Mouse (Mus musculus) hematopoietic stem cell, adult 5-6 weeks (primary cell): Measurements from ENCODE around the gene Vps36. TPM values are rescaled to one million over a fixed set of nuclear protein-coding genes. Genes with fewer than 3 reads are reported as not detected.

Experiments used
- ATAC-seq, 2 experiments: fragments of 125-278 bp in 1 of 2; replicated peaks in 1 of 2; 2 replicates each; pipeline ENCODE4 v1.8.0; 2016 to 2017; ENCODE audit warnings: inconsistent platforms in 2 of 2, mild to moderate bottlenecking in 2 of 2, moderate number of reproducible peaks in 2 of 2, low read depth in 1 of 2, moderate TSS enrichment in 1 of 2; ENCODE audit not compliant: low FRiP score in 2 of 2, poor library complexity in 2 of 2, severe bottlenecking in 2 of 2, insufficient read depth in 1 of 2, low TSS enrichment in 1 of 2
- total RNA-seq: library from RNA; stranded (forward); fragments of 172-1452, 232-1000 nt; gene quantifications from 2 replicates; pipeline ENCODE4 v1.2.3, GENCODE M21; 2017

Gene Vps36
- total RNA-seq, 1 experiment from 2014 or later = 68.1 TPM

DNA sequence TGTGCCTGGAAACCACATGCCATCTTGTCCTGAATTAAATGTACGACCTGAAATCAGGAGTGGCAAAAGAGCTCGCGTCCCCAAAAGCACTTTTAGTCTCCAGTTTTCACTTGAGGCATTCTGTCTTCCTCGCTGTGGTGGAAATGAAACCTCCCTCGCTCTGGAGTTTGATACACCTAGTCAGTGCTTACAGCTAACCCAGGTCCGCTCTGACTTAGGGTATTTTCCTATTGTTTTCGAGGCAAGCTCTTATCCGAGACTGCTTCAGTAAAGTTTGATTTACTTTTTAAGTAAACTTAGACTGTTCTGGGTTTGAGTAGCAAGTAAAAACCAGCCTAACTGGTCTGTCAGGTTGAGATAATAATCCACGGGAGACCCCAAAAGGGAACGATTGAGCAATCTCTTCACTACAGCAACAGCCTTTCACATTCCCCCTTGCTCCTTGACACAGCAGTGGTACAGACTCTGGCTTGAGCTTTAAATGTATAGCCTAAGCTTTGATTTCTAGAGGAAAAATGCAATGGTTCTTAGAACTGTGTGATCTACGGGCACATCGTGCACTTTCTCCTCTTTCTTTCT is 912 bp downstream of the Vps36 start:
- peak; percentile 46 to 55; a peak in 3 of 4 replicates for ATAC-seq

- no peak for ATAC-seq
Observed at GRCm38 (mm10) chr8:22197914-22198313, 5.3 kb downstream of the Vps36 start.

DNA sequence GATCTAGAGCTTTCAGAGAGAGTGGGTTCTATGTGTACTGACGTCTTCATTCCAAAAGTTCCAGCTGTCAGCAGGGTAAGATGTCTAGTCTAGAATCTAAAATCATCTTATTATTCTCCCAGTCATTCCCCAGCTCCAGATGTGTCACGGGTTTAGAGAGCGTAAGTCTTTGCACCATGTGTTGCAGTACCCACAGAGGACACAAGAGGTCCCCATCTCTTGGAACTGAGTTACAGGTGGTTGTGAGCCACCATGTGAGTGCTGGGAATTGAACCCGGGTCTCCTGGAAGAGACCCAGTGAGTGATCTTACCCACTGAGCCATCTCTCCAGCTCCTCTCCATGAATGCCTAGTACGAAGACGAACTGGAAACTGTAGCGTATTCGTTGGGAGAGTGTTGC is 6.9 kb downstream of the Vps36 start:
- ATAC-seq = no peak

DNA sequence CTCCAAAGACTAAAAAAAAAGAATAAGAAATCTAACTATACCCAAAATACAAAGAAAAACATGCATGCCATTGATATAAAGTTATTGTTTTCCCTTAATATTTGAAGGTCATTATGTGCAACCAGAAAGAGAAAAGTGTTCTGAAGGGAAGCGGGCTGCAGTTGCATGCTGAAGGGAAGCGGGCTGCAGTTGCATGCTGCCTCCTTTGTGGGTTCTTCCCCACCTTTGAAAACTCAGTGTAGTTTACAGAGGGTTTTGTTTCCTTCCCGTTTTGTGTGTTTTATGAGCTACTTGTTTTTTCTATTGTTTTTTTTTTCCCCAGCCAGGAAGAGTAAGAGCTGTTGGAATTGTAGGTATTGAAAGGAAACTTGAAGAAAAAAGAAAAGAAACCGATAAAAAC is 14.9 kb downstream of the Vps36 start:
- ATAC-seq = peak; percentile 69 to 77

GRCm38 (mm10) chr8:22209012-22209411 is 16.4 kb downstream of the Vps36 start:
- peak; percentile 88 to 94 for ATAC-seq

GRCm38 (mm10) chr8:22214826-22215225 is 22.2 kb downstream of the Vps36 start:
- no peak for ATAC-seq

- ATAC-seq = no peak
Observed at GRCm38 (mm10) chr8:22226361-22226760, 33.8 kb downstream of the Vps36 start.

- ATAC-seq = peak; percentile 68 to 71
Observed at GRCm38 (mm10) chr8:22227061-22227877, 34.7 kb downstream of the Vps36 start, which contains the start of gene Thsd1. TSS of gene Thsd1 (plus strand) at chr8:22227313.

DNA sequence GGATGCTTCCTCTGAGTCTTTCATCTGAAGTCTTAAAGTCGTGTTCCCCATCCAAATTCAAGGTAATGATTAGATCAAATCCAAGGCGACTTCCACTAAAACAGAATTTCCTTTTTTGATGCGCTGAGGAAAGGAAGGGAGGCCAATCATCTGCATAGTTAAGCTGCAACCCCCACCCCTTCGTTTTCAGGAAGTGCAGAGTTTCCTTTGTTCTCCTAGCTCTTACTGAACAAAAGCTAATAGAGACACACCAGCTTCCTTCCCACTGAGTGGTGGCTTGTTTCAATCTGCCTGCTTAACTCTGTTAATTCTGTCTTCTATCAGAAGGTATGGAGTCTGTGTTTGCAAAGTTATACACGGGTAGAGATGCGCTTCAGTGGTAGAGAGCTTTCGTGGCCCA is 36.0 kb downstream of the Vps36 start:
- peak; percentile 66 to 77; a peak in 3 of 4 replicates for ATAC-seq

DNA sequence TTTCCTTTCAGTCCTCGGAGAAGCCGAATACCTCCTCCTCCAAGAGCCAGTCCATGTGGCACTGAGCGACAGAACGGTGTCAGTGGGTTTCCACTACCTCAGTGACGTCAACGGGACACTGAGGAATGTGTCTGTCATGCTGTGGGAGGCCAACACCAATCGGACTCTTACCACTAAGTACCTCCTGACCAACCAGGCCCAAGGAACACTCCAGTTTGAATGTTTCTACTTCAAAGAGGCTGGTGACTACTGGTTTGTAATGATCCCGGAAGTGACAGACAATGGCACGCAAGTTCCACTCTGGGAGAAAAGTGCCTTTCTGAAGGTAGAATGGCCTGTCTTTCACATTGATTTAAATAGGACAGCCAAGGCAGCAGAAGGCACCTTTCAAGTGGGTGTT is 50.4 kb downstream of the Vps36 start:
- ATAC-seq = no peak

GRCm38 (mm10) chr8:22245663-22246062 is 53.1 kb downstream of the Vps36 start:
- ATAC-seq = no peak

GRCm38 (mm10) chr8:22247956-22248355 is 55.3 kb downstream of the Vps36 start:
- ATAC-seq = no peak

- no peak for ATAC-seq
Observed at GRCm38 (mm10) chr8:22249080-22249479, 56.5 kb downstream of the Vps36 start.

- no peak for ATAC-seq
Observed at GRCm38 (mm10) chr8:22258946-22259450, 66.4 kb downstream of the Vps36 start.

DNA sequence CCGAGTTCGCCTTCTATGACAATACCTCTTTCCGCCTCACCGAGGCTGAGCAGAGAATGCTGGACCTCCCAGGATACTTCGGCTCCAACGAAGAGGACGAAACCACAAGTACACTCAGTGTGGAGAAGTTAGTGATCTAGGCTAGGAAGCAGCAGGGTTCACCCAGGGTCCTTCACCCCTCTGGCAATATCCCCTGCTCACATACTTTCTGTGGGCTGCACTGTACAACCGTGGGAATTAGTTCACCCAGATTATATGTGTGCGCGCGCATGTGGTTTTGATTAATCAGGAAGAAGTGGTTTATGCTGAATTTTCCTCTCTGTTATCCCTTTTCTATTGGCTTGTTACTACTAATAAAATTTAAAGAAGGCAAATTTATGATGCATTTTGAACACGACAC is 66.9 kb downstream of the Vps36 start:
- no peak for ATAC-seq

DNA sequence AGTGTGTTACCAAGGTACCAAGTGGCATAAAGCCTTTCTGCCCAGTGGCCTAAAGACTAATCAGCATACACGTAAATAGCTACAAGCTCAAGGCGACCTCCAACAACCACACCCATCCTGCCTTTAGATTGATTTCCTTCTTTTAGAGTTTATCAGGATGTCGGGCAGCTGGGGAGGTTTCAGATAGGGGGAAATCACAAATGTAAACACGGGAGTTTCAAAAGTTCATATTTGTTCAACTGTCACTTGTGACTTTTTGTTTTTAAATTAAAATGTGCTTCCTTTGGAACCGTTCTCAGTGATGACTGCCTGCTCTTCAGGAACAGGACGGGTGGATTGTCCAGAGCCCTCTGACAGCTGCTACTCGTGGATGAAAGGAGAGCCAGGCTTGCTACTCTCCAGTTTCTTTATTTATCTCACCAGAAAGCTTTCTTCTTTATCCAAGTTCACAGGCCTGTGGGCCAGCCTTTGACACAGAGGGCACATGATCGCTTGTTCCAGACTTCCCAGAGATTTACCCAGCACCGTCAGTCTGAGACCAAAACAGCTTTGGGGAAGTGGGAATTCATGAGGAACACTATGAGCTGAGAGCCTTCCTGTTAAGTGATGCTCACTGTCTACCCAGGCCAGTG is 67.6 kb downstream of the Vps36 start:
- no peak for ATAC-seq

GRCm38 (mm10) chr8:22262267-22262666 is 69.7 kb downstream of the Vps36 start:
- no peak; a peak in 1 of 4 replicates for ATAC-seq

DNA sequence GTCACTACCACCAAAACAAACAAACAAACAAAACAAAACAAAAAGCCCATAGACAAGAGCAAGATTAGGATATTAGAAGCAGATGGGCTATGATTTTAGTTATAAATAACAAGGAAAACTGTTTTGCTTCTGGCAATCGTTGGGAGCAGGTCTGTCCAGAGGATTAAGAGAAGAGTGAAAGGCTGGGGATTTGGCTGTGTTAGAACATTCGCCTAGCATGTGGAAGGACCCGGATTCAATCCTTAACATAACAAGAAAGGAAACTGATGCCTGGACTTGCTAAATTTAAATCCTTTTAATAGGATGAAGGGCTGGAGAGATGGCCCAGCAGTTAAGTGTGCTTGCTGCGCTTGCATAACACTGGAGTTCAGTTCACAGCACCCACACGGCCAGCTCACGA is 71.7 kb downstream of the Vps36 start:
- ATAC-seq = no peak
